Mouse (Mus musculus): ENCODE measurements around the gene Mnd1.

Mnd1 gene

GRCm38 (mm10) chr3:84155558-84156006, at the start of gene Mnd1:
Gene Mnd1 (minus strand): TSS chr3:84155786.
- DNase-seq (ENCODE audit: low spot score) = peak; percentile 99

GRCm38 (mm10) chr3:84204640-84205039, 49.1 kb upstream of the Mnd1 start:
- no peak for DNase-seq (ENCODE audit: low spot score)

GRCm38 (mm10) chr3:84200559-84201420, 45.2 kb upstream of the Mnd1 start:
- DNase-seq (ENCODE audit: low spot score) = no peak

- DNase-seq (ENCODE audit: low spot score) = no peak
Observed at GRCm38 (mm10) chr3:84199516-84199915, 43.9 kb upstream of the Mnd1 start.

- no peak for DNase-seq (ENCODE audit: low spot score)
Observed at GRCm38 (mm10) chr3:84198229-84198628, 42.6 kb upstream of the Mnd1 start.

GRCm38 (mm10) chr3:84193881-84194280, 38.3 kb upstream of the Mnd1 start:
- no peak for DNase-seq (ENCODE audit: low spot score)

- no peak for DNase-seq (ENCODE audit: low spot score)
Observed at GRCm38 (mm10) chr3:84191141-84191881, 35.7 kb upstream of the Mnd1 start.

- DNase-seq (ENCODE audit: low spot score) = no peak
Observed at GRCm38 (mm10) chr3:84190513-84191061, 35.0 kb upstream of the Mnd1 start.

- no peak for DNase-seq (ENCODE audit: low spot score)
Observed at GRCm38 (mm10) chr3:84189629-84190173, 34.1 kb upstream of the Mnd1 start.

GRCm38 (mm10) chr3:84181717-84182116, 26.1 kb upstream of the Mnd1 start:
- DNase-seq (ENCODE audit: low spot score) = no peak

GRCm38 (mm10) chr3:84181102-84181501, 25.5 kb upstream of the Mnd1 start:
- DNase-seq (ENCODE audit: low spot score) = peak; percentile 79

GRCm38 (mm10) chr3:84180304-84180703, 24.7 kb upstream of the Mnd1 start:
- DNase-seq (ENCODE audit: low spot score) = no peak

GRCm38 (mm10) chr3:84177834-84178233, 22.2 kb upstream of the Mnd1 start:
- no peak for DNase-seq (ENCODE audit: low spot score)

- DNase-seq (ENCODE audit: low spot score) = peak; percentile 87
Observed at GRCm38 (mm10) chr3:84175337-84176315, 20.0 kb upstream of the Mnd1 start.

GRCm38 (mm10) chr3:84173581-84174154, 18.1 kb upstream of the Mnd1 start, which contains the start of gene Gm6525:
Gene Gm6525 (plus strand): TSS chr3:84174104.
- DNase-seq (ENCODE audit: low spot score) = no peak

- no peak for DNase-seq (ENCODE audit: low spot score)
Observed at GRCm38 (mm10) chr3:84172406-84172805, 16.8 kb upstream of the Mnd1 start.

- DNase-seq (ENCODE audit: low spot score) = no peak
Observed at GRCm38 (mm10) chr3:84169393-84170005, 13.9 kb upstream of the Mnd1 start.

- no peak for DNase-seq (ENCODE audit: low spot score)
Observed at GRCm38 (mm10) chr3:84168943-84169342, 13.4 kb upstream of the Mnd1 start.

- DNase-seq (ENCODE audit: low spot score) = no peak
Observed at GRCm38 (mm10) chr3:84166073-84166472, 10.5 kb upstream of the Mnd1 start.

GRCm38 (mm10) chr3:84165391-84165790, 9.8 kb upstream of the Mnd1 start:
- no peak for DNase-seq (ENCODE audit: low spot score)

Data from adipocyte (in vitro differentiated cells).